Mouse (Mus musculus): ENCODE measurements around the gene Flad1.

Flad1 gene

GRCm38 (mm10) chr3:89382033-89382882 is 29.4 kb downstream of the Flad1 start:
- DNase-seq (ENCODE audit: low spot score in 2 of 2) = no peak

- DNase-seq (ENCODE audit: low spot score in 2 of 2) = no peak
Observed at GRCm38 (mm10) chr3:89381233-89381632, 30.4 kb downstream of the Flad1 start.

GRCm38 (mm10) chr3:89380711-89381110 is 31.0 kb downstream of the Flad1 start:
- no peak for DNase-seq (ENCODE audit: low spot score in 2 of 2)

- no peak for DNase-seq (ENCODE audit: low spot score in 2 of 2)
Observed at GRCm38 (mm10) chr3:89380291-89380690, 31.4 kb downstream of the Flad1 start.

GRCm38 (mm10) chr3:89379388-89380131 is 32.1 kb downstream of the Flad1 start:
- DNase-seq (ENCODE audit: low spot score in 2 of 2) = no peak

- peak; percentile 66 to 73 for DNase-seq (ENCODE audit: low spot score in 2 of 2)
Observed at GRCm38 (mm10) chr3:89378394-89379067, 33.1 kb downstream of the Flad1 start.

GRCm38 (mm10) chr3:89377831-89378230 is 33.8 kb downstream of the Flad1 start:
- no peak for DNase-seq (ENCODE audit: low spot score in 2 of 2)

GRCm38 (mm10) chr3:89373581-89374231 is 38.0 kb downstream of the Flad1 start:
- no peak for DNase-seq (ENCODE audit: low spot score in 2 of 2)

GRCm38 (mm10) chr3:89367338-89367737 is 44.3 kb downstream of the Flad1 start:
- DNase-seq (ENCODE audit: low spot score in 2 of 2) = no peak

GRCm38 (mm10) chr3:89365486-89366414 is 45.9 kb downstream of the Flad1 start:
- DNase-seq (ENCODE audit: low spot score in 2 of 2) = no peak

- no peak for DNase-seq (ENCODE audit: low spot score in 2 of 2)
Observed at GRCm38 (mm10) chr3:89365153-89365485, 46.6 kb downstream of the Flad1 start, which contains the start of gene Dcst1. TSS of gene Dcst1 (minus strand) at chr3:89365253.

GRCm38 (mm10) chr3:89364631-89365030 is 47.0 kb downstream of the Flad1 start:
- DNase-seq (ENCODE audit: low spot score in 2 of 2) = no peak

- DNase-seq (ENCODE audit: low spot score in 2 of 2) = no peak
Observed at GRCm38 (mm10) chr3:89361675-89362074, 50.0 kb downstream of the Flad1 start, which contains the start of gene Dcst2. TSS of gene Dcst2 (plus strand) at chr3:89361975.

GRCm38 (mm10) chr3:89360237-89360636 is 51.4 kb downstream of the Flad1 start:
- no peak for DNase-seq (ENCODE audit: low spot score in 2 of 2)

- no peak for DNase-seq (ENCODE audit: low spot score in 2 of 2)
Observed at GRCm38 (mm10) chr3:89359630-89360029, 52.0 kb downstream of the Flad1 start.

- no peak for DNase-seq (ENCODE audit: low spot score in 2 of 2)
Observed at GRCm38 (mm10) chr3:89356029-89356428, 55.6 kb downstream of the Flad1 start.

GRCm38 (mm10) chr3:89355512-89355902 is 56.2 kb downstream of the Flad1 start:
- no peak for DNase-seq (ENCODE audit: low spot score in 2 of 2)

- peak; percentile 94 for DNase-seq (ENCODE audit: low spot score in 2 of 2)
Observed at GRCm38 (mm10) chr3:89354816-89355511, 56.7 kb downstream of the Flad1 start.

- no peak for DNase-seq (ENCODE audit: low spot score in 2 of 2)
Observed at GRCm38 (mm10) chr3:89351271-89351670, 60.4 kb downstream of the Flad1 start.

All from right cerebral cortex, adult 2 months (tissue).